Mouse (Mus musculus): ENCODE results near the gene Ficd.

DNA sequence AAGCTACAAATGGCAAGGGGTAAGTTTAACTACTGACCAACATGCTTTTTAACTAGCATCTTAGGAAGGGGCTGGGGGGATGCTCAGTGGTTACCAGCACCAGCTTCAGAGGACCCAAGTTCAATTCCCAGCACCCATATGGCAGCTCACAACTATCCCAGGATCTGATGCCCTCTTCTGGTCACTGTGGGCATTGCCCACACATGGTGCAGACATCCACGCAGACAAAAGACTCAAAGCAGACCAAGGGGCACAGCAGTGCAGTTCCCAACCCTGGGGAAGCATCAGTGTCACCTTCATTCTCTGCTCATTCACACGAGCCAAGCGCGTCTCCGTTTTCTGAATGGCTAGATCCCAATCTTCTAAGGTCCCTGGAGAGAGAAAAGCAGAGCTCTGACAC is 12.0 kb downstream of the Ficd start:
- TF ChIP-seq CTCF (IDR thresholded peaks at IDR 0.05; ENCODE audit: low read depth, low read length) = no peak
- TF ChIP-seq GATA2 (IDR thresholded peaks at IDR 0.05; ENCODE audit: borderline replicate concordance, low read depth, low read length) = no peak
- TF ChIP-seq GATA1 (IDR thresholded peaks at IDR 0.05; ENCODE audit: borderline replicate concordance, low read length) = no peak
- TF ChIP-seq TAL1 (conservative IDR thresholded peaks at IDR 0.05; ENCODE audit: low read depth, low read length) = no peak

Data from G1E (cell line).